Mouse (Mus musculus) hematopoietic stem cell, adult 5-6 weeks (primary cell): ENCODE results near the gene Ncam1. TPM values are rescaled to one million over a fixed set of nuclear protein-coding genes. Genes with fewer than 3 reads are reported as not detected.
A peak's percentile ranks its signal among the peaks of the same experiment; 100 is the strongest.

Experiments
- ATAC-seq, 2 experiments: fragments of 125-278 bp in 1 of 2; replicated peaks in 1 of 2; 2 replicates each; pipeline ENCODE4 v1.8.0; 2016 to 2017; ENCODE audit warnings: inconsistent platforms in 2 of 2, mild to moderate bottlenecking in 2 of 2, moderate number of reproducible peaks in 2 of 2, low read depth in 1 of 2, moderate TSS enrichment in 1 of 2; ENCODE audit not compliant: low FRiP score in 2 of 2, poor library complexity in 2 of 2, severe bottlenecking in 2 of 2, insufficient read depth in 1 of 2, low TSS enrichment in 1 of 2
- total RNA-seq: library from RNA; stranded (forward); fragments of 172-1452, 232-1000 nt; gene quantifications from 2 replicates; pipeline ENCODE4 v1.2.3, GENCODE M21; 2017

Gene Ncam1
- total RNA-seq, 1 experiment from 2014 or later: 2.2 TPM

DNA sequence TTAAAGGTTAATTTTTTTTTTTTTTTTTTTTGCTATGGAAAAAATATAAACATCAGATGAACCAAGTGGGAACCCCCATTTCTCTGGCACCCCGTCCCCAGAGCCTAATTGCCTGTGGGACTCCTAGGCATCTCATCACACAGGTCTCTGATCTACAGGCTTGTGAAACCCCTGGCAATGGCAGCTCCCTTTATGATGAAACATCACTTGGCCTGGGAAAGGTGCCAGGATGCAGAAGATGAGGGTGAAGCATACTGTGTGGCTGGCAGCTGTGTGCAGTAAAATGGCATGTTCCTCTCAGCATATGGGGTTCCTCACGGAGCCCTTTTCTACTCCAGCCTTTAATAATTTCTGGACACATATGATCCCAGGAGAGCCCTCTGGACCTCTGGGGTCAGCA lies 40.3 kb downstream of the Ncam1 start:
- no peak for ATAC-seq

DNA sequence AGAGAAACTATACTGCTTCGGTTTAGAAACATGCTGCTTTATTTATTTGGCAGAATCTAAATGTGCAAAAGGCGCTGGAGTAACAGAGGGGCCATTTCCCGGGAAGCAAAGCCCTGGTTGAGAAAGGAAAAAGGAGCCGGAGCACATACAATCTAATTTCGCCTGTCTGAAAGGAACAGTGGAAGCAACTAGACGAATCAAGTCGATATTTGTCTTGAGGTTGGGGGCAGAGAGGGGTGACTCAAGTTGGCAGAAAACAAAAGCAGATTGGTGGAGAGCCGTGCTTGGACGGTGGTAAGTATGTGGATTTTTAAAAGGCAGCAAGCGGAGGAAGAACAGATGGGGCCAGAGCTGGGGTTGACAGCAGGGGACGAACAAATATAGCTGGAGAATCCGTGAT lies 40.7 kb downstream of the Ncam1 start:
- no peak for ATAC-seq

GRCm38 (mm10) chr9:49757582-49757981 lies 41.1 kb downstream of the Ncam1 start:
- ATAC-seq: no peak

DNA sequence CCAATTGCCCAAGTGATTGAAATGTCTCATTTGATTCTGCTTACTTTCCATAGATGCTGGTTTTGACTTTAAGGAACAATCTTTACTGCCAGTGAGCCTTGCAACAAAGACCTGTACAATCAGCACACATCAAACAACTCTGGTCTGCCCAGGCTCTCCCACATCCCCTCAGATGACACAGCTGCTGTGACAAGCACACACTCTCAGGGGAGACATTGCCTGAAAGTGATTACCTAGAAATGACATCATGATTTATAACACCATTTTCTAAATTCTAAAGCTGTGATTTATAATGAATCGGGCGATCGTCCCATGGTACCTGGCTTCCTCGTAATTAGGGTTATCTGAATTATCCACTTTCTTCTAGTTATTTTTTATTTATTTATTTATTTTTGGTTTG lies 42.0 kb downstream of the Ncam1 start:
- no peak for ATAC-seq

DNA sequence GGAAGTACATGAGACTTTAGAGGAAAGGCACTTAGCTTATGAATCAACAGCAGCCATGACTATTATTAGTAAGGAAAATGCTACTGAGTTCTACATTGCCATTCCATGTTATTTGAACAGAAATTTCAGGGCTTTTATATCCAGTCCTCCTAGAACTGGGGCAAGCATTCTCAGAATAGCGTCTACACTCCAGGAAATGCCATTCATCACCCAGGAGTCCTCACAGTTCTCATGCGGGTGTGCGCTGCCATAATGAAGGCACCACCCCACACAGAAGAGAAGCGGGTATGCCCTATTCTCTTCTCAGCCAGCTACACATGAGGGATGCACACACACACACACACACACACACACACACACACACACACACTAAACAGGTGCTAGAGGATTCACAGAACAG lies 43.5 kb downstream of the Ncam1 start:
- no peak for ATAC-seq

GRCm38 (mm10) chr9:49751466-49751865 lies 47.3 kb downstream of the Ncam1 start:
- ATAC-seq: no peak

- ATAC-seq: no peak
Measured at GRCm38 (mm10) chr9:49746176-49746575, 52.5 kb downstream of the Ncam1 start.

- ATAC-seq: no peak
Measured at GRCm38 (mm10) chr9:49745696-49746095, 53.0 kb downstream of the Ncam1 start.

GRCm38 (mm10) chr9:49744286-49744685 lies 54.4 kb downstream of the Ncam1 start:
- ATAC-seq: no peak

GRCm38 (mm10) chr9:49739935-49740334 lies 58.8 kb downstream of the Ncam1 start:
- ATAC-seq: no peak

GRCm38 (mm10) chr9:49738546-49738945 lies 60.2 kb downstream of the Ncam1 start:
- ATAC-seq: no peak

DNA sequence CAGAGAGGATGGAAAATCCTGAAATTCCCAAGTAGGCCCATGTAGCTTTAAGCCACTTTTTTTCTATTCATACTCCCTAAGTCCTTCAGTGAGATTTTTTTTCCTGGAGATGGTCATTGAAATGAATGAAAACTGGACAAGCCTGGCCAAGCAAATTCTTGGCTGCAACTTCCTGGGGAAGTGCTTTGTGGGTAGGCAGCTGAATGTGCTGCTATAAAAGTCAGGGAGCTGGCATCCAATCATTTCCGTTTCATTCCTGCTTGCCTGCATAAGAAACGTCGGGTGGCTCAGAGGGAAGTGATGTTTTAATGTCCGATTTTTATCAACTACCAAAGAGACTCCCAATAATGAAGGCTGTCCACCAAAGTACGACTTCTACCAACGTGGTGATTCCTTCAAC lies 61.6 kb downstream of the Ncam1 start:
- ATAC-seq: no peak

DNA sequence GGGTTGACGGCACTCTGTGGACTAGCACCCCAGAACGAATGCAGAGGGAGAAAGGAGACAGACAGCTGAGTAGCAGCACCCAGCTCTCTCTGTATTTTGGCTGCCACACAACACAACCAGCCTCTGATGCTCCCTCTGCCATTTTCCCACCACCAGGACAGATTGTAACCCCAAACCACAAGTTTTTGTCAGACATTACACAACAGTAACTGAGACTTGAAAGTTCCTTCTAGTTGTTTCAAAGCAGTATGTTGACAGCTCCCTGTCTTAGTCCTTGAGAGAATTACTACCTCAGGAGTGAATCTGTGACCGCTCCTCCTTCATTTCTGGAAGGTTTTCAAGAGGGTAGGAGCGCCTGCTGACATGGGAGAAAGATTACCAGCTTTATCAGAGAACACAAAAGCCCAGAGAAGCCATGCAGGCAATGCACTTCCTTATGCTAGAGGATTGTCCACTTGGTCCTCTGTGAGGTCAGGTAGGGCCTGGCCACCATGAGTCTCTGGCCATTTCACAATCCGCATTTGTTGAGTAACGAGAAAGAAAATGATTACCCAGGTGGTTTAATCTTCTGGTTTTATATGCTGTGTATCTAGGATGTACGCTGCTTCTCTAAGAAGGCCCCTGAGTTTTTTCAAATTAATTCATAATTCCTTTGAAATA lies 64.2 kb downstream of the Ncam1 start:
- peak; percentile 17 to 42; a peak in 2 of 4 replicates for ATAC-seq

DNA sequence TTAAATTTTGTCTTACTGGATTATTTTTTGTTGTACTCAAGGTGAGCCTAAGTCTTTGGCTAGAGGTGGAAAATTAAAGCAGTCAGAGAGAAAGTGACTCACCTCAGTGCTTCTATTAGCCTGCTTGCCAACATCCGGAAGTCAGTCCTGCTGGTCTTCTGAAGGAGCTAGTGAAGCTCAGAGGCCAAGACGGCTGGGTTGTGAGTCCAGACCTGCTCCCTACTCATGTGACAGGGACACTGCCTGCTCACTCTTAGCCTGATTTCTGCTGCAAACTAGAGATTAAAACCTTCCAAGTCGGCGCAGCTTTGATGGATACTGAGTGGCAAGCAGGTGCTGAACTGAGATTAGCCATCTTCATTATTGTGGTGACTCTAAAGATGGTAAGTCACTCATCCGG lies 65.0 kb downstream of the Ncam1 start:
- no peak for ATAC-seq

GRCm38 (mm10) chr9:49729479-49729878 lies 69.2 kb downstream of the Ncam1 start:
- ATAC-seq: no peak

DNA sequence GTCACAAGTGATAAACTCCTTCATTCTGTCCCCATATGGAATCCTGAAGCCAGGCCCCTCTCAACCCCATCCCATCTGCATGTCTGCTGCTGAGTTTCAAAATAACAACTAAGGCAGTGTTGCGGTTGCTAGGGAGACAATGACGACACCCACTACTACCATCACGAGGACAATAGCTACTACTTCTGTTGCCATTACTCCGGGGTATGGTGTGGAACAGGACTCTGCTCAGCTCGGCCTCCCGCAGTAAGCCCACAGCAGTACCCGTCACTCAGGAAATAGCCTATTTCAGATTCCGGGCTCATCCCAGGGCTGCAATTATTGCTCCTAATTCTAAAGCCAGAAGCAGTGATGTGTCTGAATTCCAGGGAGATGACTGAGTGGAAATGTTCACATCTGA lies 70.5 kb downstream of the Ncam1 start:
- ATAC-seq: no peak

GRCm38 (mm10) chr9:49722765-49723164 lies 76.0 kb downstream of the Ncam1 start:
- ATAC-seq: no peak

DNA sequence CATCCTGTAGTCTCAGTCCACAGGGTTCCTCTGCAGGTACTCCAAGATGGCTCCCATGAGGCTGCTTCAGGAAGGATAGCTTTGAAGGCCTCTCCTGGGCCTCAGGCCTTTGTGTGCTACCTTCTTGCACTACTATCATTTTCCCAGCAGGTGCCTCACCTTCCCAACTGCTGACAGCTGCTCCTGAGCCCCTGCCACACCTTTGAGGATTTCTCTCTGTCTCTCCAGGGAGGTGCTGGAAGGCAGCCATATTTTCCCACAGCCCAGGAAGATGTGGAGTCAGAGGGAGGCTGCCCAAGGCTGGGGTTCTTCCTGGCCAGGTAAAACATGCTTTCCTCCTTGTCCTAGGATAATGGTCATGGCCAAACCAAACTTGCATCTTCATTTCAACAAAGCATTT lies 83.6 kb downstream of the Ncam1 start:
- ATAC-seq: no peak

- ATAC-seq: no peak
Measured at GRCm38 (mm10) chr9:49714091-49714490, 84.6 kb downstream of the Ncam1 start.
